Mouse (Mus musculus) myocyte (in vitro differentiated cells): ENCODE results near the gene Eif2ak4.

Experiments used
- CEBPB ChIP-seq: IDR thresholded peaks from 2 replicates; pipeline ENCODE4 v1.6.1; 2011; ENCODE audit warnings: mild to moderate bottlenecking, moderate library complexity; ENCODE audit not compliant: poor library complexity, insufficient read depth, severe bottlenecking
- E2F4 ChIP-seq: IDR thresholded peaks from one replicate; pipeline ENCODE4 v1.6.1; 2011; ENCODE audit warnings: mild to moderate bottlenecking, control low read depth, moderate library complexity; ENCODE audit not compliant: insufficient read depth
- MAX ChIP-seq: IDR thresholded peaks from one replicate; pipeline ENCODE4 v1.6.1; 2011; ENCODE audit warnings: low read depth, mild to moderate bottlenecking, control low read depth
- MYOD1 ChIP-seq, 3 experiments: IDR thresholded peaks; one replicate each; pipeline ENCODE4 v1.6.1; 2011; ENCODE audit warnings: control low read depth in 2 of 3, low read depth in 2 of 3, mild to moderate bottlenecking in 2 of 3, moderate library complexity in 1 of 3; ENCODE audit not compliant: insufficient read length in 2 of 3, control insufficient read depth in 1 of 3
- POLR2A ChIP-seq: IDR thresholded peaks from one replicate; pipeline ENCODE4 v1.6.1; 2011; ENCODE audit warnings: low read depth, mild to moderate bottlenecking, control low read depth, moderate library complexity; ENCODE audit not compliant: insufficient read length

- no peak for TF ChIP-seq CEBPB
- no peak for TF ChIP-seq MYOD1 (IDR thresholded peaks at IDR 0.05; ENCODE audit: control insufficient read depth in 1 of 3, insufficient read length in 2 of 3, low read depth in 2 of 3)
- TF ChIP-seq MAX = no peak
- TF ChIP-seq POLR2A = no peak
- no peak for TF ChIP-seq E2F4
Measured at GRCm38 (mm10) chr2:118457463-118458261, 69.2 kb downstream of the Eif2ak4 start.
